Mouse (Mus musculus): ENCODE data around the gene Iqcf1.

GRCm38 (mm10) chr9:106452821-106453220, 46.9 kb upstream of the Iqcf1 start:
- TF ChIP-seq CTCF (conservative IDR thresholded peaks at IDR 0.05 in 1 of 2, IDR thresholded peaks at IDR 0.05 in 1 of 2; ENCODE audit: low read depth in 2 of 2, low read length in 2 of 2) (no peak), NELFE (IDR thresholded peaks at IDR 0.05; ENCODE audit: low read depth, low read length) (no peak), POLR2A (IDR thresholded peaks at IDR 0.05; ENCODE audit: low read depth, low read length) (no peak), ETS1 (conservative IDR thresholded peaks at IDR 0.05; ENCODE audit: low read depth, low read length) (no peak), PAX5 (IDR thresholded peaks at IDR 0.05; ENCODE audit: low read length) (no peak), TCF12 (IDR thresholded peaks at IDR 0.05; ENCODE audit: low read depth, low read length) (no peak), POLR2AphosphoS2 (IDR thresholded peaks at IDR 0.05; ENCODE audit: low read depth, low read length) (no peak)
